Mouse (Mus musculus): ENCODE data around the gene Ccnyl1. TPM values are rescaled to one million over a fixed set of nuclear protein-coding genes. Genes with fewer than 3 reads are reported as not detected.
A peak's percentile ranks its signal among the peaks of the same experiment; 100 is the strongest.

Gene Ccnyl1
- polyA plus RNA-seq, 2 experiments: 9.4 to 40.8 TPM

GRCm38 (mm10) chr1:64730046-64730445 lies 39.8 kb downstream of the Ccnyl1 start:
- Histone ChIP-seq H3K9ac (ENCODE audit: low read depth, low read length, severe bottlenecking) (no peak overlapping the region), H3K27ac (replicated peaks; ENCODE audit: low read depth, low read length) (no peak overlapping the region), H3K4me2 (replicated peaks; ENCODE audit: low read depth, low read length, severe bottlenecking) (no peak overlapping the region), H3K9me3 (ENCODE audit: control insufficient read depth, low read length) (no peaks in the 10 kb centered on the region), H3K4me1 (ENCODE audit: control insufficient read depth, insufficient read depth, low read length) (peaks cover 11% of the 10 kb centered on the region), H3K4me3 (replicated peaks; ENCODE audit: low read length) (no peak overlapping the region), H3K27me3 (ENCODE audit: control insufficient read depth, insufficient read depth, low read length) (peaks cover 28% of the 10 kb centered on the region), H3K36me3 (ENCODE audit: control insufficient read depth, insufficient read depth, low read length) (no peaks in the 10 kb centered on the region; the same call in 1 of the 2 replicates)
- ATAC-seq (ENCODE audit: low FRiP score, low read depth) (no peak), DNase-seq (ENCODE audit: low spot score) (no peak)
- WGBS: 82% methylated on average over 4 of the region's 4 CpGs
- no peak for TF ChIP-seq POLR2A (IDR thresholded peaks at IDR 0.05; ENCODE audit: borderline replicate concordance, extremely low read depth, insufficient read depth, insufficient read length)

- H3K4me1 ChIP-seq (ENCODE audit: control insufficient read depth, insufficient read depth, low read length): peaks cover 20% of the 10 kb centered on the region
- 63% methylated on average over 16 of the region's 16 CpGs for WGBS
- no peak overlapping the region for H3K4me2 ChIP-seq (replicated peaks; ENCODE audit: low read depth, low read length, severe bottlenecking)
- no peak for DNase-seq (ENCODE audit: low spot score)
- peaks cover 3% of the 10 kb centered on the region; the same call in 1 of the 2 replicates for H3K36me3 ChIP-seq (ENCODE audit: control insufficient read depth, insufficient read depth, low read length)
- no peak overlapping the region for H3K4me3 ChIP-seq (replicated peaks; ENCODE audit: low read length)
- ATAC-seq (ENCODE audit: low FRiP score, low read depth): no peak
- TF ChIP-seq POLR2A (IDR thresholded peaks at IDR 0.05; ENCODE audit: borderline replicate concordance, extremely low read depth, insufficient read depth, insufficient read length): no peak
- peaks cover 43% of the 10 kb centered on the region for H3K27me3 ChIP-seq (ENCODE audit: control insufficient read depth, insufficient read depth, low read length)
- no peak overlapping the region for H3K27ac ChIP-seq (replicated peaks; ENCODE audit: low read depth, low read length)
- H3K9me3 ChIP-seq (ENCODE audit: control insufficient read depth, low read length): no peaks in the 10 kb centered on the region
- no peak overlapping the region for H3K9ac ChIP-seq (ENCODE audit: low read depth, low read length, severe bottlenecking)
Measured at GRCm38 (mm10) chr1:64731341-64732020, 41.2 kb downstream of the Ccnyl1 start.

GRCm38 (mm10) chr1:64732161-64732560 lies 41.9 kb downstream of the Ccnyl1 start:
- Histone ChIP-seq H3K9me3 (ENCODE audit: control insufficient read depth, low read length) (no peaks in the 10 kb centered on the region), H3K4me1 (ENCODE audit: control insufficient read depth, insufficient read depth, low read length) (peaks cover 20% of the 10 kb centered on the region), H3K27me3 (ENCODE audit: control insufficient read depth, insufficient read depth, low read length) (peaks cover 43% of the 10 kb centered on the region), H3K4me2 (replicated peaks; ENCODE audit: low read depth, low read length, severe bottlenecking) (no peak overlapping the region), H3K9ac (ENCODE audit: low read depth, low read length, severe bottlenecking) (no peak overlapping the region), H3K36me3 (ENCODE audit: control insufficient read depth, insufficient read depth, low read length) (peaks cover 3% of the 10 kb centered on the region; the same call in 1 of the 2 replicates), H3K4me3 (replicated peaks; ENCODE audit: low read length) (no peak overlapping the region), H3K27ac (replicated peaks; ENCODE audit: low read depth, low read length) (no peak overlapping the region)
- 53% methylated on average over 10 of the region's 10 CpGs for WGBS
- no peak for TF ChIP-seq POLR2A (IDR thresholded peaks at IDR 0.05; ENCODE audit: borderline replicate concordance, extremely low read depth, insufficient read depth, insufficient read length)
- DNase-seq (ENCODE audit: low spot score): no peak
- no peak for ATAC-seq (ENCODE audit: low FRiP score, low read depth)

GRCm38 (mm10) chr1:64732637-64733200 lies 42.5 kb downstream of the Ccnyl1 start:
- 47% methylated on average over 7 of the region's 7 CpGs for WGBS

GRCm38 (mm10) chr1:64733453-64734245 lies 43.4 kb downstream of the Ccnyl1 start:
- H3K27me3 ChIP-seq (ENCODE audit: control insufficient read depth, insufficient read depth, low read length): peaks cover 43% of the 10 kb centered on the region
- DNase-seq (ENCODE audit: low spot score): no peak
- H3K4me1 ChIP-seq (ENCODE audit: control insufficient read depth, insufficient read depth, low read length): peaks cover 23% of the 10 kb centered on the region
- 24% methylated on average over 11 of the region's 11 CpGs for WGBS
- H3K9ac ChIP-seq (ENCODE audit: low read depth, low read length, severe bottlenecking): no peak overlapping the region
- H3K9me3 ChIP-seq (ENCODE audit: control insufficient read depth, low read length): no peaks in the 10 kb centered on the region
- TF ChIP-seq POLR2A (IDR thresholded peaks at IDR 0.05; ENCODE audit: borderline replicate concordance, extremely low read depth, insufficient read depth, insufficient read length): no peak
- peak overlapping the region; percentile 72 for H3K4me3 ChIP-seq (replicated peaks; ENCODE audit: low read length)
- H3K4me2 ChIP-seq (replicated peaks; ENCODE audit: low read depth, low read length, severe bottlenecking): peak overlapping the region; percentile 17; the same call in 1 of the 2 replicates
- ATAC-seq (ENCODE audit: low FRiP score, low read depth): no peak
- 0 out of 2 replicates have a peak, but pooled peaks cover 3% of the 10 kb centered on the region for H3K36me3 ChIP-seq (ENCODE audit: control insufficient read depth, insufficient read depth, low read length)
- no peak overlapping the region for H3K27ac ChIP-seq (replicated peaks; ENCODE audit: low read depth, low read length)

More at GRCm38 (mm10) chr1:64732637-64733200, 42.5 kb downstream of the Ccnyl1 start:
- H3K4me1 ChIP-seq (ENCODE audit: control insufficient read depth, insufficient read depth, low read length): peaks cover 20% of the 10 kb centered on the region
- H3K4me3 ChIP-seq (replicated peaks; ENCODE audit: low read length): no peak overlapping the region
- H3K9me3 ChIP-seq (ENCODE audit: control insufficient read depth, low read length): no peaks in the 10 kb centered on the region
- no peak overlapping the region for H3K9ac ChIP-seq (ENCODE audit: low read depth, low read length, severe bottlenecking)
- peaks cover 3% of the 10 kb centered on the region; the same call in 1 of the 2 replicates for H3K36me3 ChIP-seq (ENCODE audit: control insufficient read depth, insufficient read depth, low read length)
- TF ChIP-seq POLR2A (IDR thresholded peaks at IDR 0.05; ENCODE audit: borderline replicate concordance, extremely low read depth, insufficient read depth, insufficient read length): no peak
- peaks cover 43% of the 10 kb centered on the region for H3K27me3 ChIP-seq (ENCODE audit: control insufficient read depth, insufficient read depth, low read length)
- ATAC-seq (ENCODE audit: low FRiP score, low read depth) (no peak), DNase-seq (ENCODE audit: low spot score) (no peak)
- H3K27ac ChIP-seq (replicated peaks; ENCODE audit: low read depth, low read length): no peak overlapping the region
- H3K4me2 ChIP-seq (replicated peaks; ENCODE audit: low read depth, low read length, severe bottlenecking): no peak overlapping the region
